Mouse (Mus musculus): ENCODE measurements at regions not wholly inside any gene's neighbourhood (a gene's known extent, or its start where the extent isn't known, plus 50 kb on each side); places are given as distances from the start of the nearest gene placed in this dataset.

DNA sequence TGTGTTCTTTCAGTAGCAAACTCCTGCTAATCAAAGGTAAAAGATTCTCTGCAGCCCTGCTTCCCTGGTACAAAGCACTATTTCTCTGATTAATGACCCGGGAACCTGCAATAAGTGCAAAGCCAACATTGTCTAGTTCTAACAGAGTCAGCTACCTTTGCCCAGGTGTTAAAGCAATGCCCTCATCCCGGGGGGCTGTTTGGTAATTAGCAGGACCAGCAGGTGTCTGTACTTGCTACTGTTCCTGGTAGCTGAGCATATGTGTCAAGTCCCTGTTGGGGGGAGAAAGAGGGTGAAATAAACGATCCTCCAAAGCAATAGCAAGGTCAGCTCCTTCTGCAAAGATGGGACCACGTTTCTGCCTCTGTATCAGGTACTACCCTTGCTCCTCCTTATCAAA is 54.7 kb upstream of the Crim1 start:
- H3K9ac ChIP-seq (ENCODE audit: insufficient read depth, low read depth) = no peak overlapping the region
- no peak overlapping the region for H3K4me3 ChIP-seq (replicated peaks in 1 of 3; ENCODE audit: low read depth in 2 of 3, low read length in 2 of 3, poor library complexity in 1 of 3)
- no peaks in the 10 kb centered on the region for H3K36me3 ChIP-seq (replicated peaks in 1 of 2; ENCODE audit: control insufficient read depth in 1 of 2, insufficient read depth in 1 of 2, low read length in 1 of 2)
- in situ Hi-C loops (cut with MboI; ENCODE audit: low pct_ligation_motif_present, low pct_unique_long_range_greater_than_20kb, low sequenced_read_pairs) (no loop called here), dilution Hi-C loops (cut with MboI; ENCODE audit: extremely low pct_ligation_motif_present, extremely low pct_unique_long_range_greater_than_20kb, low sequenced_read_pairs) (no loop called here)
- H3K79me2 ChIP-seq (replicated peaks; ENCODE audit: control insufficient read depth, extremely low read depth, insufficient read depth, poor library complexity, severe bottlenecking) = no peaks in the 10 kb centered on the region
- no peak overlapping the region for H3K4me2 ChIP-seq (ENCODE audit: insufficient read depth, low read depth, poor library complexity, severe bottlenecking)
- no peak for TF ChIP-seq MAZ (IDR thresholded peaks at IDR 0.05; ENCODE audit: low read depth, low read length)
- no peak for TF ChIP-seq ETS1 (conservative IDR thresholded peaks at IDR 0.05; ENCODE audit: low read depth, low read length)
- no peak for TF ChIP-seq JUND (conservative IDR thresholded peaks at IDR 0.05; ENCODE audit: low read depth, low read length)
- no peak for TF ChIP-seq ZMIZ1 (IDR thresholded peaks at IDR 0.05; ENCODE audit: low read depth, low read length)
- no peak for TF ChIP-seq TBP (conservative IDR thresholded peaks at IDR 0.05; ENCODE audit: low read depth, low read length)
- TF ChIP-seq SIN3A (IDR thresholded peaks at IDR 0.05; ENCODE audit: low read length) = no peak
- no peak for TF ChIP-seq GABPA (IDR thresholded peaks at IDR 0.05; ENCODE audit: insufficient replicate concordance, low read depth, low read length)
- no peak for TF ChIP-seq MEF2A (IDR thresholded peaks at IDR 0.05; ENCODE audit: borderline replicate concordance, low read depth, low read length)
- no peak for TF ChIP-seq RCOR1 (conservative IDR thresholded peaks at IDR 0.05; ENCODE audit: low read depth, low read length)
- no peak for TF ChIP-seq E2F4 (IDR thresholded peaks at IDR 0.05; ENCODE audit: insufficient replicate concordance, low read depth, low read length)
- TF ChIP-seq MXI1 (IDR thresholded peaks at IDR 0.05; ENCODE audit: low read depth, low read length) = no peak
- TF ChIP-seq USF1 (IDR thresholded peaks at IDR 0.05; ENCODE audit: low read depth, low read length) = no peak
- no peak for TF ChIP-seq ZNF384 (IDR thresholded peaks at IDR 0.05; ENCODE audit: low read depth, low read length)
- no peak for TF ChIP-seq CHD1 (IDR thresholded peaks at IDR 0.05; ENCODE audit: low read depth, low read length)
- no peak for TF ChIP-seq USF2 (conservative IDR thresholded peaks at IDR 0.05; ENCODE audit: low read depth, low read length)
- no peak for TF ChIP-seq SMC3 (IDR thresholded peaks at IDR 0.05; ENCODE audit: low read depth, low read length)
- no peak for DNase-seq (ENCODE audit: extremely low read depth)
- H3K27ac ChIP-seq (ENCODE audit: insufficient read depth, low read depth) = no peak overlapping the region
- H3K4me1 ChIP-seq (ENCODE audit: control insufficient read depth in 1 of 2, insufficient read depth in 2 of 2) = peaks cover 0 to 3% of the 10 kb centered on the region in 2 experiments; a peak in 1 of 4 replicates
- H3K27me3 ChIP-seq (replicated peaks) = no peaks in the 10 kb centered on the region
- no peaks in the 10 kb centered on the region for H3K9me3 ChIP-seq (replicated peaks; ENCODE audit: low read length)
